Mouse (Mus musculus) adipocyte (in vitro differentiated cells): Measurements from ENCODE around the gene Pfkfb4.

Experiments
- DNase-seq: peaks from one replicate; pipeline ENCODE4 v3.0.0-alpha.2; 2016; ENCODE audit warnings: low spot score

Gene Pfkfb4

DNA sequence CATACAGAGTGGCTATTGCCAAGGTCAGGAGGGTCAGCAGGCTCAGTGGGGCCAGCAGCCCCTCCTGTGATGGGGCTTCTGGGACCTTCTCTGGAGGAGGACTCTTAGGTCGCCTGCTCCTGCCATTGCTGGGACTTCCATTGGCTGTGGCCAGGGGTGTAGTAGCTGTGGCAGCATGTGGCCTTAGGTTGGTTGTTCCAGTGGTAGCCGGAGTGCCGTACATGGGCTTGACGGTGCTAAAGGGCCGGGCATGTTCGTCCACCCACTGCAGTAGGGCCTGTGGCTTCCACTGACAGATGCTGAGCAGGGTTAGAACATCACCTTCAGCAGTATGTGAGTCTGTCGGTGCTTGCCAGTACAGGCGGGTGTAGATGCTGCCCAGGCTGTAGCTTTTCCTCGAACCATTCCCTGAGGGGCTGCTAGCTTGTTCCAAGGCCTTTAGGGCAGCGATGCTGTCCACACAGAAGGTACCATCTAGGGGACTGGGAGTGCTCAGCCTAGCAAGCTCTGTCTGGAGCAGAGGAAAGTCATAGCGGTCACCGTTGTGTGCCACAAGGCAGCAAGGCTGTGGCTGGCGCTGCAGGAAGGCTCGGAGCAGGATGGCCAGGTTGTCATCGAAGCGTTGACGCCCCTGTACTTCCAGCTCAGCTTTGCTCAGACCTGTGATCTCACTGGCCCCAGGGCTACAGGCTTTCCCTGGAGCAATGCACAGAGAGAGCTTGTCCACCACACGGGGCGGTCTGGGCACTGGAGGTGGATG is 66.6 kb downstream of the Pfkfb4 start:
- DNase-seq, result no peak

DNA sequence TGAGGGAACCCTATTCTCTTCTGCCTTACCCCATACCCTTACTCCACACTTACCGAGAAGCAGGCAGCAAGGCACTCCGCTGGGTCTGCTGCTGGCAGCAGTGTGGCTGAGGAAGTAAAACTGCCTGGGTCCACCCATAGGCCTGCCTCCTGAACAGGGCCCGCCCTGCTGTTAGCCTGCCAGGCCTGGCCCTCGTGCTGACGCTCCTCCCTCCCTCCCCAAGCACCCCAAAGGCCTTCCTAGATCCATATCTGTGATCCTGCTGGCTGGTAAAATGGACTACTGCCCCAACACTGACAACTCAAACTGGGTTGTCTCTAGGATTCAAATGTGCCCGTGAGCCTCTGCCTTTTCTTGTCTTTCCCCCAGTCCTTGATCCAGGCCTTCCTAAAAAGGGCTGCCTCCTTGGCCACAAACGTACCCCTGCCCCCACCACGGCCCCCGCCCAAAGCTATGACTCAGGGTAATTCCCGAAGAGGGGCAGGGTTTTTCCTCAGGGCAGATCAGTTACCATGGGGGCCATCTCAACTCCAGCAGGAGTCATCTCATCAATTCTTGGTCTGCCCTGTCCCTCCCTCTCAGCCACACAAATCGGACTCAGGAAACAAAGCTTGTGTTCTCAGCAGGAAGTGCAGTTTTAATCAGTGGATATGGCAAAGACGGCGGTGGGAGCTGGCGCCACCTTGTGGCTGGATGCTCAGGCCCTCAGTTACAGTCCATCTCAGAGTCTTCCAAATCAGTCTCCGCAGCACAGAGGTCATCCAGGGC is 67.7 kb downstream of the Pfkfb4 start, which contains the start of gene Trex1:
Gene Trex1, minus strand, starts transcription at position 599 of the 768 bp plus-strand sequence.
- peak; percentile 90 for DNase-seq

DNA sequence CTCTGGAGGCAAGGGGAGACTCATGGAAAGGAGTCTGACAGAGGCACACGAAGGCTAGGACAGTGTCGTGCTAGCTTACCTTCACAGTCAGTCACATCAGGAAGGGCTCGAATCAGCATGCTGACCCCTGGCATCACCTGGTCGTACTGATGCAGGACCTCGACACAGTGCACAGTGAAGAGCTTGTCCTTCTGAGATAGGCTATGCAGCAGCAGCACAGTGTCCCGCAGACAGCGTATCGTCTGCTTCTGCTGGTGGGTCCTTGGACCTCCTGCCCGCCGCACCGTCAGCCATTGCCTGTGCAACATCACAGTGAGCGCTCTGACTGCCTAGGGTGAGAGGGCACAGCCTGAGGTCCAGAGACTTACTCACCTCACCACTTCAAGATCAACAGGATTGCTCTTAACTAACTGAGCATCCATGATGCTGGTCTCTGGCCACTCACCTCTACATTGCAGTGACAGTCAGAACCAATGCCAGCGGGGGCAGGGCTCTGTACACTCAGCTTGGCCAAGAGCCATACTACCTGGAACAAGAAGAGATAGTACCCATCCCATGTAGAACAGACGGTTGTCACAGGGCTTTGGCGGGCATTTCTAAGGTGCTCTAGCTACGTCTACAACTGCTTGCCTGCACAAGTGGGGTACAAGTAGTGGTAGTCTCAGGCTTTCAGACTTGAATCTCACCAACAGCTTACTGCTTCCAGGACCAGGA is 68.8 kb downstream of the Pfkfb4 start:
- DNase-seq, result no peak

DNA sequence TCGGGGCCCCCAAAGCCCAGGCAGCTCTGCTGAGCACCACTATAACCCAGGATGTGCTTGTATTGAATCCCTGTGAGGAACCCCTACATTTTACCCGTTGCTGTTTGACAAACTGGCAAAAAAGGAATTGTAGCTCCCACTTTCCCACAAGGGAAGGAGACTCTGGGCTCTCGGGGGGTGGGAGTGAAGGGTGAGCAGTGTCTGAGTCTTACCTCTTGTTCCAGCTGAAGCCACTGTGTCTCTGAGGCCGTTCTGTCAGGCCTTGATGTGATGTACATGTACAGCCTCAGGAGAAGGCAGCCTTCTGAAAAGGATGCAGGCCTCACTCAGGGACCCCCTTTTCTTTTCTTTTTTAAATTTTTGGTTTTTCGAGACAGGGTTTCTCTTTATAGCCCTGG is 69.3 kb downstream of the Pfkfb4 start:
- DNase-seq, result no peak

DNA sequence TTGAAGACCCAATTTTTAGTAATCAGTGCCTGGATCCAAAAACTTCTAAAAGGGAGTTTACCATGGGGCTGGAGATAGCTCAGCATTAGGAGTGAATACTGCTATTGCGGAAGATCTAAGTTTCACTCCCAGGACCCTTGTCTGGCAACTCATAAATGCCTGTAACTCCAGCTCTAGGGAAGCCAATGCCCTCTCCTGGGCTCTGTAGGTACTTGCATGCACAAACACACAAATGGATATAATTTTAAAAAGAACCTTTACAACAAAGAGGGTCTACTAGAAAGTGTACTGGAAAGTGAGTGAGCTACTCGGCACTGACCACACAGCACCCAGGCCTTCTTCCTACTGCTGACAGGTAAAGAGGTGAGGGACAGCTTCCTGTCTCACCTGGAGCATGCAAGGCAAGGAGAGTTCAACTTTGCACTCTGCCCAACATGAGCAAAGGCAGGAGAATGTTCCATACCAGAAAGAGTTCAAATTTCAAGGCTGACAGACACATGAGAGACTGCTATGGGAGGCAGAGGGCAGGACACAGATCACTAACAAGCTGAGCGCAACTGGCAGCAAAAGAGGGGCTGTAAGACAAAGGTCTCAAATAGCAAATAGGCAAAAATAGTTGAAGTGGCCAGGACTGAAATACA is 76.6 kb downstream of the Pfkfb4 start:
- no peak for DNase-seq

DNA sequence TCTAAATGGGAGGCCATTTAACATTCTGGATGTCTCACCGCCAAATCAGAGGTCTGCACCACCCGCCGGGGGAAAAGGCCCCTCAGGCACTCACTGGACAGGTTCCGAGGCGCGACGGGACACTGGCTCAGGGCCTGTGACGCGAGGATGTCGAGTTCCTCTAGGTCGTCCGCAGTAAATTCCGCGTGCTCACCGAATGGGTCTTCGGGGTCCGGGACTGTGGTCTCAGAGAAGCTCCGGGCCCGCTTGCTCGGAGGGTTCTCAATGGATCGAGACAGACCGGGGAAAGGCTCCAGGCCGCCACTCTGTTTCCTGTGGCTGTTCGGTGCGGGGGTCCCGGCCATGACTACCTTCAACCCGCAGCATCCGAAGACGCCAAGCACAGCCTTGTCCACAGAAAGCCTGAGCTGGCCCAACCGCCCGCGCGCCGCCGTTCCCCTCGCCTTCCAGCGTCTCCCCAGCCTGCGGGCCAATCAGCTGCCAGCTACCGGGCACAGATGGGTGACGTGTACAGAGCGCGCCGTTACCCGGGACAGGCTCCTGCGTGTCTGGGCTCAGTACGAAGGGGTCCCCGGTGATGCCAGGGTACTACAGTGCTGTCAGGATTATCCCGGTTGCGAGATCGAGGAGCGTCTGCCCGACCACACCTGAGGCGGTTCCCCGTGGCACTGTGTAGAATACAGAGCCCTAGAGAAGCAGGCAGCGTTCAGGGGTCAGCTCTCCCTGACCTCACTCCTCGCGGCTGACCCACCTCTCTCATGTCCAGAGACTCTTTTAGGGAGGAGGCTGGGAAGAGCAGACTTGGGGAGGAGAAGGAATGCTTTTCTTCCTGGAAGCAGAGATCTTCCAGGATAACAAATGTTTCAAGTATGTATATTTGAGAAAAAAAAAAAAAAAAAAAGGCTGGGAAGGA is 82.3 kb downstream of the Pfkfb4 start, which contains the start of gene Atrip:
Gene Atrip, minus strand, starts transcription at position 464 of the 913 bp plus-strand sequence.
- DNase-seq, result peak; percentile 81

DNA sequence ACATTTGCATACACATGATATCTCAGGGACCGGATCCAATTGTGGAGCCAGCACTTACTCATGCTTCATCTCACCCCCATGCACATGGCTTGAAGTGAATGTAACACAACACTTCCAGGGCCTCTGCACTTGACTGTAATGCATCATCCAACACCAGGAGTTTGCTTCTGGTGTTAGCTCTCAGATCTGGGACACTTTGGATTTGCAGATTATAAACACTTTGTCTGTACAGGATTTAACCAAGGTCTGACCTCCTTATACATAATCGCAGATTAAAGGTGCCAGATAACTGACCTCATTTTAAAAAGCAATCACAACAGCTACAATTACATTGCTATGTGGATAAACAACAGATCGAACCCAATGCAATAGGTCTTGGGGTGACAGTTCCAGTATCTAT is 88.9 kb downstream of the Pfkfb4 start:
- DNase-seq, result no peak

DNA sequence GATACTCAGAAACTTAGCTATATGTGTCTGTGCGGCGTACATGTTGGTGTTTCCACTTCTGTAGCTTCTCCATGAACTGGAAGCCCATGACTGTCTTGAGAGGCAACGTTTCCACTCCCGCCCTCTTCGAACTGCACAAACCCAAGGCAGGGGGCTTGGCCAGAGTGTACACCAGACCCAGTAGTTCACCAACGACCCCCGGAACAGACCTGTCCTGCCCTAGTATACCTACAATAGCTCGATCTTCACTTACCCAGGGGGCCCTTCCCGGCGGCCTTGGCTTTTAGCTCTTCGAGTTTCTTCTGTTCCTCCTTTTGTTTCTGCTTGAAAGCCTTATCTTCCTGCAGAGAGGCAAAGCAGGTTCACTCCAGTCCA is 90.2 kb downstream of the Pfkfb4 start:
- DNase-seq, result no peak
